Mouse (Mus musculus): Measurements from ENCODE around the gene Krtap3-2. TPM values are rescaled to one million over a fixed set of nuclear protein-coding genes. Genes with fewer than 3 reads are reported as not detected.

The Krtap3-2 gene
- polyA plus RNA-seq, 1 experiment from 2014 or later = not detected

DNA sequence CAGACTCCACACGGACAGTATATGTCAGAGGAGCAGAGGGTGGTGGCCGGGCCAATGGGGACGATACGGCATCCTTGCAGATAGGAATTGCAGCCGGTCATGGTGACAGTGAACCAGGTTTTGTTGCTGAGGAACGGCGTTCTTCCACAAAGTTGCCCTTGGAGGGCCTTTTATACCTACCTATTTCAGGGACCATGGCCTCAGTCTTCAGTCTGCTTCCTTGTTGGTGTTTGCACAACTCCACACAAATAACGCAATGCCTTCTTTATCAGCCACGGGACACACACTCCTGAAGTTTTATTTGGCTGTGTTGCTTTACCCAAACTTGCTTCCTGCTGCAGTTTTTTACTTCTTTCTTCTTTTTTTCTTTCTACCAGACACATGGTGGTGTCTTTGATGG, 2.7 kb upstream of the Krtap3-2 start, which contains the start of gene Gm11939:
TSS of gene Gm11939 (minus strand) at position 101 of the 400 bp plus-strand sequence.
- Histone ChIP-seq H3K9ac (no peak within 1 kb of the TSS), H3K27ac (no peak within 1 kb of the TSS), H3K4me1 (no peaks in the 10 kb centered on the region), H3K27me3 (replicated peaks) (no peaks in the 10 kb centered on the region), H3K4me2 (no peak within 1 kb of the TSS), H3K9me3 (no peaks in the 10 kb centered on the region), H3K36me3 (no peaks in the 10 kb centered on the region), H3K4me3 (replicated peaks) (no peak within 1 kb of the TSS)
- WGBS = 83% methylated on average over 9 of the region's 9 CpGs
- ATAC-seq (ENCODE audit: insufficient read depth, low FRiP score, low read depth) = no peak

DNA sequence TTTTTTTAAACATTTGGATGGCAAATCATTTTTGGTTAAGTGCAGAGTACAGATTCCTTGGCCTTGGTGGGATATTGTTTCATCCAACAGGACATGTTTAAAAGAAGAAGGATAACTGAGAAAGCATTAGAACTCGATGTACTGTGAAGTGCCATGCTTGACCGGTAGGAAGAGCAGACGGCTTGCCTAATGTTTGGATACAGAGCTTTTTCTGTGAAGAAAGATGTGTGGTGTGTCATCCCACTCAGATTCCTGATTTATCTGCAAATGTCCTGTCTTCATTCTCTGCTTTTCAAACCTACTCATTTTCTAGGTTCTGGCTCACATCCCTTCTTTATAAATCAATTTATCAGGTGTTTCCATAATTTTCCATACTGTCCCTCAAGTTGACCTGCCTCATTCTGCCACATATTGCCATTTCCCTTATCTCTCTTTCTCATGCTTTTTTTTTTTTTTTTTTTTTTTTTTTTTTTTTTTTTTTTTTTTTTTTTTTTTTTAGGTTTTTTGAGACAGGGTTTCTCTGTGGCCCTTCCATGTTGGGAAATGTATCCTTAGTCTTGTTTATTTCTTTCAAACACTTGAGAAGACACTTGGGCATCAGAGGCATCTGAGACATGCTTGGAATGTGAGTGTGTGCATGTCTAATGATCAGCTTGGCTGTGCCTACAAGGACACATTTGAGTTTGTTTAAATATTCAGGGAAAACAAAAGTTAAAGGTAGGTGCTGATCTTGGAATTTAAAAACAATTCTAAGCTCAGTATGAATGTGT, 1.5 kb upstream of the Krtap3-2 start:
- ATAC-seq (ENCODE audit: insufficient read depth, low FRiP score, low read depth) = no peak
- Histone ChIP-seq H3K9me3 (no peaks in the 10 kb centered on the region), H3K4me1 (no peaks in the 10 kb centered on the region), H3K27me3 (replicated peaks) (no peaks in the 10 kb centered on the region), H3K4me2 (no peak overlapping the region), H3K27ac (no peak overlapping the region), H3K9ac (no peak overlapping the region), H3K4me3 (replicated peaks) (no peak overlapping the region), H3K36me3 (no peaks in the 10 kb centered on the region)
- 57% methylated on average over 3 of the region's 3 CpGs for WGBS

DNA sequence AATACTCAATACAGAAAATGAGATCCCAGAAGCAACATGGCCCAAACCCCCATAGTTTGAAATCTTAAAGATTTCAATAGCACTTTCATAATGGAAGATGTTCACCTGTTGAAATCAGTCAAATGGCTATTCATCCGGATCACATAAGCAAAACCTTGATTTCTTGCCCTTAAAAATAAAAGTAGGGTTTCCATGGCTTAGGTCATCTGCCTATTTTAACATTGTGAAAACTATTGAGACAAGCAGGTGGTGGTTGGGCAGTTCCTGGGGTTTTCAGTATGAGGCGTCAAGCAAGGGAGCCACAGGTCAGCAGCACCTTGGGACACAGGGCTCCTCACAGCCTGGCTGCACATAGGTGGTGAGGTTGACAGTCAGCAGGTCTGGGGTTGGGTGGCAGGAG, 458 bp downstream of the Krtap3-2 start:
- Histone ChIP-seq H3K4me3 (replicated peaks) (no peak overlapping the region), H3K27ac (no peak overlapping the region), H3K27me3 (replicated peaks) (no peaks in the 10 kb centered on the region), H3K9me3 (no peaks in the 10 kb centered on the region), H3K4me1 (no peaks in the 10 kb centered on the region), H3K9ac (no peak overlapping the region), H3K4me2 (no peak overlapping the region), H3K36me3 (no peaks in the 10 kb centered on the region)
- 89% methylated on average over 2 of the region's 2 CpGs for WGBS
- no peak for ATAC-seq (ENCODE audit: insufficient read depth, low FRiP score, low read depth)

DNA sequence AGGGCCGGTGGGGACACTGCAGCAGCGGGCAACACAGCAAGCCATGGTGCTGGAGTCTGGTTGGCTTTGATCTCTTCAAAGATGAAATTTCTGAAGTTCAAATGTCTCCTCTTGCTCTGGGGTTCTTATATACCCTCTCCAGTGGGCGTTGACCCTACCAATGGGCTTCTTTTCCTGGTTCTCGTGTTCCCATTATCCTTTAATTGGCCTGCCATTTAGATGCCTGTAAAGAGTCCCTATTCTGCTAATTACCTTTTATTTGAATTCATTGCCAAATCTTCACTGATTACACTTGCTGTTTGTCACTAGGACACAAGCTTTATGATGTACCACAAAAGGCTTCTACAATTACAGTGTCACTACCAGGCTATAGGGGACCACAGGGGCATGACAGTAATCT, 5.9 kb downstream of the Krtap3-2 start, which contains the start of gene Krtap3-3:
TSS of gene Krtap3-3 (minus strand) at position 101 of the 400 bp plus-strand sequence.
- no peak for ATAC-seq (ENCODE audit: insufficient read depth, low FRiP score, low read depth)
- WGBS = 65% methylated on average over 4 of the region's 4 CpGs

DNA sequence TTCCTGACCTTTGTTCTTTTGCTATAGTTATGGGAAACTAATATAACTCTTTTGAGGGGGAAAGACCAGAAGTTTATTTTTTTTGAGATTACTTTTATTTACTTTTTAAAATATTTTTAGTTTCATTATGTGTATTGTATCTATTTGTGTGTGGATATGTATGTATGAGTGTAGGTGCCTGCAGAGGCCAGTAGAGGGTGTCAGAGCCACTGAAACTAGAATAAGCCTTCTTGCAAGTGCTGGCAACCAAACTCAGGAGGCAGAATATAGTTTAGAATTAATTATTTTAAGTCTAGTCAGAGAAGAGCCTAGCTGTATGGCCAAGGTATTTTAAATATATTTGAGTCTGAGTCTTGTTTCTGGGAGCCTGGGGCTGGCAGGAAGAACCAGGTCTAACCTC, 8.8 kb downstream of the Krtap3-2 start:
- Histone ChIP-seq H3K4me1 (no peaks in the 10 kb centered on the region), H3K4me3 (replicated peaks) (no peak overlapping the region), H3K36me3 (no peaks in the 10 kb centered on the region), H3K27ac (no peak overlapping the region), H3K9ac (no peak overlapping the region), H3K27me3 (replicated peaks) (no peaks in the 10 kb centered on the region), H3K9me3 (no peaks in the 10 kb centered on the region), H3K4me2 (no peak overlapping the region)
- ATAC-seq (ENCODE audit: insufficient read depth, low FRiP score, low read depth) = no peak

More for the DNA sequence above, 5.9 kb downstream of the Krtap3-2 start, which contains the start of gene Krtap3-3:
- H3K27me3 ChIP-seq (replicated peaks) = no peaks in the 10 kb centered on the region
- no peaks in the 10 kb centered on the region for H3K4me1 ChIP-seq
- no peaks in the 10 kb centered on the region for H3K36me3 ChIP-seq
- H3K4me3 ChIP-seq (replicated peaks) = no peak within 1 kb of the TSS
- H3K9me3 ChIP-seq = no peaks in the 10 kb centered on the region
- H3K9ac ChIP-seq = no peak within 1 kb of the TSS
- H3K27ac ChIP-seq = no peak within 1 kb of the TSS
- no peak within 1 kb of the TSS for H3K4me2 ChIP-seq

DNA sequence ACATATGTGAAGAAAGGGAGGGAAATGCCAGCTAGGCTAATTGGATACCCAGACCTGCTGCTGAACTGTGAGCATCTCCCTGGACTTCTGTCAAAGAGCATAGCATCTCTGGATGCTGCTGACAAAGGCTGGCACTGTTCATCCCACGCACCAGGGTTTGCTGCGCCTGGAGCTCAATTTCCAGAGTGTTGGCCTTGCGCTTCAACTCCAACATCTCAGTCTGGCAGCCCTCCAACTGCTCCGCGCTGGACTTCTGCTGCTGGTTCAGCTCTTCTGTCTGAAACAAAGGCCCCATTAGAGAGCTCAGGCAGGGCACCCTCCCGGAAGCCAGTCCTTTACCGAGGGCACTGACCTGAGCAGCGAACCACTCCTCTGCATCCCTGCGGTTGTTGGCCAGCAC, 16.9 kb downstream of the Krtap3-2 start:
- Histone ChIP-seq H3K36me3 (no peaks in the 10 kb centered on the region), H3K9ac (no peak overlapping the region), H3K9me3 (no peaks in the 10 kb centered on the region), H3K4me2 (no peak overlapping the region), H3K27me3 (replicated peaks) (no peaks in the 10 kb centered on the region), H3K27ac (no peak overlapping the region), H3K4me3 (replicated peaks) (no peak overlapping the region), H3K4me1 (no peaks in the 10 kb centered on the region)
- no peak for ATAC-seq (ENCODE audit: insufficient read depth, low FRiP score, low read depth)
- WGBS = 64% methylated on average over 9 of the region's 9 CpGs

DNA sequence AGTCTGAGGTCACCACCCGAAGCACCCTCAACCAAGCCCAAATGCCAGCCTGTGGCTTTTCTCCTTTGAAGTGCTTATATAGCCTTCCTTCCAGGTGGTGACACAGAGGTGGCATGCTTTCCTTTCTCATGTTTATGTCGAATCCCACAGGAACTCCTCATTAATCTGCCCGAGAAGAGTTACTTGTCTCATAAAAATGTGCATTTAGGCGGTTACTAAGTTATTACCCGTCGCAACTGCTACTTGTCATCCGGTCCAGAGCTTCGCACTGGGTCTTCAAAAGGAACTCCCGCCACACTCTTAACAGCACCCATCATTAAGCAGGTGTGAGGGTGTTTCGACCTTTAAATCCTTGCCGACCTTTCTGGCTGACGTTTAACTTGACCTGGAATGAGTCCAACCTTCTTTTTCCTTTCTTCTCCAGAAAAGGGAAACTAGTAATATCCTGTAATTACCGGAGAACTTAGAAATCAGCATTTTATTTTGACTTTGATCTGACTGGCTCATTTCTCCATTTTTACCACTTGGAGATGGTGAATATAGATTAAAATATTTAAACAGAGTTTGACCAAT, 35.3 kb downstream of the Krtap3-2 start, which contains the start of gene Krt39:
TSS of gene Krt39 (minus strand) at position 51 of the 573 bp plus-strand sequence.
- Histone ChIP-seq H3K9ac (no peak within 1 kb of the TSS), H3K9me3 (no peaks in the 10 kb centered on the region), H3K4me3 (replicated peaks) (no peak within 1 kb of the TSS), H3K4me1 (no peaks in the 10 kb centered on the region), H3K36me3 (no peaks in the 10 kb centered on the region), H3K4me2 (no peak within 1 kb of the TSS), H3K27ac (no peak within 1 kb of the TSS), H3K27me3 (replicated peaks) (no peaks in the 10 kb centered on the region)
- WGBS = 67% methylated on average over 13 of the region's 13 CpGs
- ATAC-seq (ENCODE audit: insufficient read depth, low FRiP score, low read depth) = no peak

DNA sequence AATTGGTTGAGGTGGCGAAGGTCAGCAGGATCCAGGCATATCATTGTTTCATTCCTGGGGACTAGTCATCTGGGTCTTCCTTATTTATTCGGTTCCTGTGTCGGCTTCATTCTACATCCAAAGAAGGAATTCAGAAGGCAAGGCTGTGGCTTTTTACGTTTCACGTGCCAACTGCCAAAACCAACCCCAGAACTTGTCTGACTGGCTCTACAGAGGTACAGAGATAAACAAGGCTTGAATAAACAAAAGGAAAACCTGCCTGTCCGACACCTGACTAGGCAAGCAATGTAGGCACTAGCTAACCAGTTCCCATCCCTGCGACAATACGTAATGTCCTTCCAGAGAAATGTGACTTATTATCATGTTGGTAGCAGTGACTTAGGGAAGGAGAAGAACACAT, 42.6 kb downstream of the Krtap3-2 start:
- 58% methylated on average over 8 of the region's 8 CpGs for WGBS
- Histone ChIP-seq H3K4me1 (no peaks in the 10 kb centered on the region), H3K4me3 (replicated peaks) (no peak overlapping the region), H3K27me3 (replicated peaks) (no peaks in the 10 kb centered on the region), H3K9ac (no peak overlapping the region), H3K27ac (peak overlapping the region; percentile 61; the same call in 1 of the 2 replicates), H3K4me2 (no peak overlapping the region), H3K36me3 (no peaks in the 10 kb centered on the region), H3K9me3 (no peaks in the 10 kb centered on the region)
- ATAC-seq (ENCODE audit: insufficient read depth, low FRiP score, low read depth) = peak; percentile 78; the same call in 1 of the 2 replicates

Other genes with a start within 250 kb of the Krtap3-2 start
- 0.06 TPM in 1 of 2 replicates, not detected in the other for gene Krt25, start 233.9 kb downstream of the Krtap3-2 start, polyA plus RNA-seq (2015; fragmentation: Nextera tagmentation; extraction: Ambion mirVana)
- gene Krt26, start 218.9 kb downstream of the Krtap3-2 start, polyA plus RNA-seq (2015; fragmentation: Nextera tagmentation; extraction: Ambion mirVana) = 0.06 TPM in 1 of 2 replicates, not detected in the other
- not detected in 2 replicates for gene Krt27, start 205.7 kb downstream of the Krtap3-2 start, polyA plus RNA-seq (2015; fragmentation: Nextera tagmentation; extraction: Ambion mirVana)
- 0.08 TPM in 2 replicates for gene Krt28, start 181.9 kb downstream of the Krtap3-2 start, polyA plus RNA-seq (2015; fragmentation: Nextera tagmentation; extraction: Ambion mirVana)
- 22.2 and 24.5 TPM in 2 replicates for gene Krt10, start 167.5 kb downstream of the Krtap3-2 start, polyA plus RNA-seq (2015; fragmentation: Nextera tagmentation; extraction: Ambion mirVana)
- 0.09 TPM in 1 of 2 replicates, not detected in the other for gene Krt12, start 134.6 kb downstream of the Krtap3-2 start, polyA plus RNA-seq (2015; fragmentation: Nextera tagmentation; extraction: Ambion mirVana)
- gene Krt20, start 118.7 kb downstream of the Krtap3-2 start, polyA plus RNA-seq (2015; fragmentation: Nextera tagmentation; extraction: Ambion mirVana) = 17.1 and 19.7 TPM in 2 replicates
- 33.1 and 41.9 TPM in 2 replicates for gene Krt23, start 63.7 kb downstream of the Krtap3-2 start, polyA plus RNA-seq (2015; fragmentation: Nextera tagmentation; extraction: Ambion mirVana)
- gene Krt39, start 35.5 kb downstream of the Krtap3-2 start, polyA plus RNA-seq (2015; fragmentation: Nextera tagmentation; extraction: Ambion mirVana) = not detected in 2 replicates
- not detected in 2 replicates for gene Krt40, start 13.7 kb downstream of the Krtap3-2 start, polyA plus RNA-seq (2015; fragmentation: Nextera tagmentation; extraction: Ambion mirVana)
- not detected in 2 replicates for gene Krtap3-3, start 6.0 kb downstream of the Krtap3-2 start, polyA plus RNA-seq (2015; fragmentation: Nextera tagmentation; extraction: Ambion mirVana)
- not detected in 2 replicates for gene Gm11939, start 2.6 kb upstream of the Krtap3-2 start, polyA plus RNA-seq (2015; fragmentation: Nextera tagmentation; extraction: Ambion mirVana)
- gene Krtap3-1, start 9.8 kb upstream of the Krtap3-2 start, polyA plus RNA-seq (2015; fragmentation: Nextera tagmentation; extraction: Ambion mirVana) = not detected in 2 replicates
- gene Krtap1-5, start 24.2 kb upstream of the Krtap3-2 start, polyA plus RNA-seq (2015; fragmentation: Nextera tagmentation; extraction: Ambion mirVana) = not detected in 2 replicates
- not detected in 2 replicates for gene Krtap1-4, start 26.8 kb upstream of the Krtap3-2 start, polyA plus RNA-seq (2015; fragmentation: Nextera tagmentation; extraction: Ambion mirVana)
- gene Krtap1-3, start 34.5 kb upstream of the Krtap3-2 start, polyA plus RNA-seq (2015; fragmentation: Nextera tagmentation; extraction: Ambion mirVana) = not detected in 2 replicates
- gene Krtap9-3, start 41.3 kb upstream of the Krtap3-2 start, polyA plus RNA-seq (2015; fragmentation: Nextera tagmentation; extraction: Ambion mirVana) = not detected in 2 replicates
- not detected in 2 replicates for gene Gm11938, start 46.5 kb upstream of the Krtap3-2 start, polyA plus RNA-seq (2015; fragmentation: Nextera tagmentation; extraction: Ambion mirVana)
- gene Gm11937, start 53.3 kb upstream of the Krtap3-2 start, polyA plus RNA-seq (2015; fragmentation: Nextera tagmentation; extraction: Ambion mirVana) = not detected in 2 replicates
- not detected in 2 replicates for gene Krtap2-4, start 58.0 kb upstream of the Krtap3-2 start, polyA plus RNA-seq (2015; fragmentation: Nextera tagmentation; extraction: Ambion mirVana)
- not detected in 2 replicates for gene Gm11562, start 63.6 kb upstream of the Krtap3-2 start, polyA plus RNA-seq (2015; fragmentation: Nextera tagmentation; extraction: Ambion mirVana)
- not detected in 2 replicates for gene Krtap4-1, start 71.4 kb upstream of the Krtap3-2 start, polyA plus RNA-seq (2015; fragmentation: Nextera tagmentation; extraction: Ambion mirVana)
- gene Krtap4-2, start 78.2 kb upstream of the Krtap3-2 start, polyA plus RNA-seq (2015; fragmentation: Nextera tagmentation; extraction: Ambion mirVana) = not detected in 2 replicates
- not detected in 2 replicates for gene Krtap4-7, start 87.2 kb upstream of the Krtap3-2 start, polyA plus RNA-seq (2015; fragmentation: Nextera tagmentation; extraction: Ambion mirVana)
- not detected in 2 replicates for gene Gm11555, start 93.4 kb upstream of the Krtap3-2 start, polyA plus RNA-seq (2015; fragmentation: Nextera tagmentation; extraction: Ambion mirVana)
- not detected in 2 replicates for gene Gm11563, start 102.1 kb upstream of the Krtap3-2 start, polyA plus RNA-seq (2015; fragmentation: Nextera tagmentation; extraction: Ambion mirVana)
- not detected in 2 replicates for gene Krtap4-6, start 109.1 kb upstream of the Krtap3-2 start, polyA plus RNA-seq (2015; fragmentation: Nextera tagmentation; extraction: Ambion mirVana)
- gene Gm14190, start 133.9 kb upstream of the Krtap3-2 start, polyA plus RNA-seq (2015; fragmentation: Nextera tagmentation; extraction: Ambion mirVana) = not detected in 2 replicates
- gene Gm14180, start 177.4 kb upstream of the Krtap3-2 start, polyA plus RNA-seq (2015; fragmentation: Nextera tagmentation; extraction: Ambion mirVana) = not detected in 2 replicates
- gene Gm11595, start 216.1 kb upstream of the Krtap3-2 start, polyA plus RNA-seq (2015; fragmentation: Nextera tagmentation; extraction: Ambion mirVana) = not detected in 2 replicates
- not detected in 2 replicates for gene Krtap4-8, start 223.9 kb upstream of the Krtap3-2 start, polyA plus RNA-seq (2015; fragmentation: Nextera tagmentation; extraction: Ambion mirVana)
- gene Krtap4-9, start 228.3 kb upstream of the Krtap3-2 start, polyA plus RNA-seq (2015; fragmentation: Nextera tagmentation; extraction: Ambion mirVana) = not detected in 2 replicates
- not detected in 2 replicates for gene Gm11596, start 236.6 kb upstream of the Krtap3-2 start, polyA plus RNA-seq (2015; fragmentation: Nextera tagmentation; extraction: Ambion mirVana)
- gene Gm11569, start 242.1 kb upstream of the Krtap3-2 start, polyA plus RNA-seq (2015; fragmentation: Nextera tagmentation; extraction: Ambion mirVana) = not detected in 2 replicates
- gene Gm11554, start 247.6 kb upstream of the Krtap3-2 start, polyA plus RNA-seq (2015; fragmentation: Nextera tagmentation; extraction: Ambion mirVana) = not detected in 2 replicates

All from stomach, embryonic 15.5 days (tissue).